Mouse (Mus musculus) megakaryocyte, embryonic 14.5 days (primary cell): ENCODE data around the gene Tom1. TPM values are rescaled to one million over a fixed set of nuclear protein-coding genes. Genes with fewer than 3 reads are reported as not detected.

Experiments used
- H3K27me3 ChIP-seq: replicated peaks from 2 replicates; pipeline ENCODE3; 2012; ENCODE audit warnings: inconsistent platforms
- H3K36me3 ChIP-seq: replicated peaks from 2 replicates; pipeline ENCODE3; 2012; ENCODE audit warnings: low read length, inconsistent platforms, mixed read lengths
- H3K4me1 ChIP-seq: 2 replicates; pipeline ENCODE4 v1.6.1; 2012; ENCODE audit warnings: inconsistent platforms
- H3K4me3 ChIP-seq: replicated peaks from 2 replicates; pipeline ENCODE3; 2012; ENCODE audit warnings: moderate library complexity, mild to moderate bottlenecking, inconsistent platforms
- H3K9me3 ChIP-seq: 2 replicates; pipeline ENCODE4 v1.6.1; 2012; ENCODE audit warnings: inconsistent platforms
- FLI1 ChIP-seq: IDR thresholded peaks from 2 replicates; pipeline ENCODE4 v1.6.1; 2012; ENCODE audit warnings: low read length, inconsistent platforms, mixed read lengths
- GATA1 ChIP-seq: IDR thresholded peaks from 3 replicates; pipeline ENCODE4 v1.6.1; 2012; ENCODE audit warnings: mixed read lengths, low read length, inconsistent platforms, borderline replicate concordance
- polyA plus RNA-seq: library from polyadenylated mRNA; stranded (reverse); fragments of >175 nt; gene quantifications from 2 replicates; pipeline ENCODE4 v1.2.3, GENCODE M21; 2012; ENCODE audit warnings: low replicate concordance; ENCODE audit not compliant: insufficient read depth

Tom1 gene
- polyA plus RNA-seq, 1 experiment: 36.8 TPM

- Histone ChIP-seq H3K9me3 (no peaks in the 10 kb centered on the region), H3K4me1 (peaks cover 69% of the 10 kb centered on the region), H3K36me3 (peaks cover 85% of the 10 kb centered on the region), H3K4me3 (no peak overlapping the region), H3K27me3 (no peaks in the 10 kb centered on the region)
- TF ChIP-seq FLI1 (no peak), GATA1 (no peak)
These were observed 31.3 kb downstream of the Tom1 start for GRCm38 (mm10) chr8:75064790-75065189.

- TF ChIP-seq GATA1: no peak
- TF ChIP-seq FLI1: no peak
These were observed 33.8 kb downstream of the Tom1 start for GRCm38 (mm10) chr8:75067287-75067686.

DNA sequence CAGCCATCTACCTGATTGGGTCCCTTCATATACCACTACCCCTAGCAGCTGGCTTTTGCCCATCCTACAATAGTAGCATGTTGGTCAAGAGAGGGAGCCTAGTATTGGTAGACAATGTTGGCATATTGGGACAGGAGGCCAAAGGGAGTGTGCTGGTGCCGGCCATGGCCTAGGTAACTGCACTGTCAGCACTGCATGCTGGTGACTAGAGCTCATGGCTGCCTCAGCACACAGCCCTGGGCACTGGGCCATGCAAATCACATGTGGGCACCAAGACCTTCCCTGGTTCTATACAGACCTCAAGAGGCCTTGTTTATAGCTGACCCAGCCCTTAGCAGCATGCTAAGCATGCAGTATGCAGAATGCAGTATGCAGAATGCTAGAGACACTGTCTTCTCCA, 36.8 kb downstream of the Tom1 start:
- no peak for TF ChIP-seq FLI1
- no peak for TF ChIP-seq GATA1
- peaks cover 3% of the 10 kb centered on the region for H3K27me3 ChIP-seq
- peaks cover 45% of the 10 kb centered on the region for H3K36me3 ChIP-seq
- peak overlapping the region; percentile 20 for H3K4me3 ChIP-seq
- peaks cover 43% of the 10 kb centered on the region for H3K4me1 ChIP-seq
- H3K9me3 ChIP-seq: no peaks in the 10 kb centered on the region

More at GRCm38 (mm10) chr8:75067287-75067686, 33.8 kb downstream of the Tom1 start:
- Histone ChIP-seq H3K27me3 (no peaks in the 10 kb centered on the region), H3K4me3 (peak overlapping the region; percentile 15), H3K36me3 (peaks cover 70% of the 10 kb centered on the region), H3K4me1 (peaks cover 62% of the 10 kb centered on the region), H3K9me3 (no peaks in the 10 kb centered on the region)

GRCm38 (mm10) chr8:75071627-75072346, 38.3 kb downstream of the Tom1 start:
- no peak for TF ChIP-seq FLI1
- no peak for TF ChIP-seq GATA1
- H3K4me3 ChIP-seq: peak overlapping the region; percentile 50

GRCm38 (mm10) chr8:75074876-75075275, 41.4 kb downstream of the Tom1 start:
- Histone ChIP-seq H3K4me3 (no peak overlapping the region), H3K36me3 (peaks cover 9% of the 10 kb centered on the region), H3K9me3 (no peaks in the 10 kb centered on the region), H3K27me3 (peaks cover 3% of the 10 kb centered on the region), H3K4me1 (peaks cover 26% of the 10 kb centered on the region)
- TF ChIP-seq GATA1: no peak
- no peak for TF ChIP-seq FLI1

More at GRCm38 (mm10) chr8:75071627-75072346, 38.3 kb downstream of the Tom1 start:
- peaks cover 31% of the 10 kb centered on the region for H3K36me3 ChIP-seq
- no peaks in the 10 kb centered on the region for H3K9me3 ChIP-seq
- peaks cover 37% of the 10 kb centered on the region for H3K4me1 ChIP-seq
- H3K27me3 ChIP-seq: peaks cover 3% of the 10 kb centered on the region

DNA sequence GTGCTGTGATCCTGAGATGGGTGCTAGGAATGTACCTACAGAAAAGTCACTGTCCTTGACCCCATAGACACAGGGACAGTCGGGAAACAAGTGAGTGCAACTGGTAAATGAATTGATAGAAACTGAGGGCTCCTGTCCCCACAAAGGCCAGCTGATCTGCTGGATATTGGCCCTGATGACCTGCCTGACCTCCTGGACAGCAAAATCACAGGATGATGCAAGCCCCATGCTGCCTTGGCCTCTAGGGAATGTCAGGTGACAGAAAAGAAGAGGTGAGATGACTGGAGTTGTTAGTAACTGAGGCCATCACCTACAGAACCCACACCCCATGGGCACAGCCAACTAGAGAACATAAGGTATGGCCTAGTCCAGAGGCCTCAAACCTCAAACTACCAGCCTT, 44.7 kb downstream of the Tom1 start:
- Histone ChIP-seq H3K4me3 (no peak overlapping the region), H3K4me1 (peaks cover 22% of the 10 kb centered on the region), H3K9me3 (no peaks in the 10 kb centered on the region), H3K36me3 (no peaks in the 10 kb centered on the region), H3K27me3 (peaks cover 11% of the 10 kb centered on the region)
- TF ChIP-seq GATA1: no peak
- no peak for TF ChIP-seq FLI1

DNA sequence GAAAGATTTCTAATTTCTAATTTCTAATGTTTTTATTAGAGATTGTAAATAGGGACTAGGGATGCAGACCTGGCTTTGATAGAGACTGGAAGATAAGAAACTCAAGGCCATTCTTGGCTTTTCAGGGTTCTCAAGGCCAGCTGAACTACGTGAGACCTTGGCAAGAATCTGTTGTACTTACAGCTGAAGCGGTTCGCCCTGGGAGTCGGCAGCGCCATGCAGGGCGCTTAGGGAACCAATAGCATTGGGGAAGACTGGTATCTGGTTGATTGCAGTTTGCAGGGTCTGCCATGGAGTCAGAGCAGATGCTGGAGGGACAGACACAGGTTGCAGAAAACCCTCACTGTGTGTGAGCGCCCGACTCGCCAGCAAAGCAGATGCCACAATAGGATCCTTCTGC, 45.3 kb downstream of the Tom1 start:
- Histone ChIP-seq H3K36me3 (no peaks in the 10 kb centered on the region), H3K4me3 (no peak overlapping the region), H3K4me1 (peaks cover 28% of the 10 kb centered on the region), H3K27me3 (peaks cover 11% of the 10 kb centered on the region), H3K9me3 (no peaks in the 10 kb centered on the region)
- TF ChIP-seq FLI1 (no peak), GATA1 (no peak)

- Histone ChIP-seq H3K4me3 (peak overlapping the region; percentile 4), H3K36me3 (no peaks in the 10 kb centered on the region), H3K4me1 (peaks cover 53% of the 10 kb centered on the region), H3K27me3 (peaks cover 8% of the 10 kb centered on the region), H3K9me3 (no peaks in the 10 kb centered on the region)
- TF ChIP-seq GATA1 (no peak), FLI1 (no peak)
These were observed 48.0 kb downstream of the Tom1 start for GRCm38 (mm10) chr8:75081364-75082040.

- H3K4me3 ChIP-seq: no peak overlapping the region
- no peaks in the 10 kb centered on the region for H3K36me3 ChIP-seq
- peaks cover 8% of the 10 kb centered on the region for H3K27me3 ChIP-seq
- no peaks in the 10 kb centered on the region for H3K9me3 ChIP-seq
- TF ChIP-seq GATA1 (no peak), FLI1 (no peak)
- H3K4me1 ChIP-seq: peaks cover 59% of the 10 kb centered on the region
These were observed 48.8 kb downstream of the Tom1 start for GRCm38 (mm10) chr8:75082181-75082805.

- peaks cover 69% of the 10 kb centered on the region for H3K4me1 ChIP-seq
- no peaks in the 10 kb centered on the region for H3K36me3 ChIP-seq
- peak overlapping the region; percentile 91 for H3K4me3 ChIP-seq
- TF ChIP-seq FLI1 (no peak), GATA1 (no peak)
- H3K9me3 ChIP-seq: no peaks in the 10 kb centered on the region
- H3K27me3 ChIP-seq: peaks cover 8% of the 10 kb centered on the region
These were observed 50.3 kb downstream of the Tom1 start for GRCm38 (mm10) chr8:75083846-75084245.
